Mouse (Mus musculus): Measurements from ENCODE around the gene Zranb1. TPM values are rescaled to one million over a fixed set of nuclear protein-coding genes. Genes with fewer than 3 reads are reported as not detected.
A peak's percentile ranks its signal among the peaks of the same experiment; 100 is the strongest.

Zranb1 gene
- total RNA-seq (2017): 65.4 and 66.9 TPM in 2 replicates

DNA sequence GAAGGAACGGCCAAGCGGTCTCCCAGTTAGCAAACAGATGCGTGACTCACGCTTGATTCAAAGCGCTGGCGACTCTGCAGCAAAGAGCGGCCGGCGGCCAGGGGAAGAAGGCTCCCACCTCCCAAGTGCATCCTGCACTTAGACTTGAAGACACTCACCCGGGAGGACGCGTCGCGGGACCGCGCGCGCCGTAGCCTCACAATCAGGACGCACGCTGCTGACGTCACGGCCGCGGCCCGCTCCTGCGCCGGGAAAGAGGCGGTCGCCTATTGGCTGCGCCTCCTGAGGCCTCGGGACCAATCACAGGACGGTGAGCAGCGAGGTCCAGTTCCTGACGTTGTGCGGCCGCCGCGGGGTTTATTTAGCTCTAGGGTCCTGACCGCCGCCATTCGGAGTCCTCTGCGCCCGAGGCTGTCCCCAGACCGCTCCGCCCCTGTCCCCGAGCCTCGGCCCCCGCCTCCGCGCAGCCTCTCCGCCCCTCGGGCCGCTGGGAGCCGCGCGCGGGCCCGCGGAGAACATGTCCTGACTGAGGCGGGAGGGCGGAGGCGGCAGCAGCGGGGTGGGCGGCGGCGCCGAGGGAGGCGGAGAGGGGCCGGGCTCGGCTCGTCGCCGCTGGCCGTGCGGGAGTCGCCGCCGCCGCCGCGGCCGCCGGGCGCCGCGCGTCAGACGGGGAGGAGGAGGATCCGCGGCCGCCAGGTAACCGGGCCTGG lies at the start of gene Zranb1:
Zranb1 (plus strand) TSS at position 293 of the 710 bp plus-strand sequence.
- peak; percentile 96 to 97 for ATAC-seq (replicated peaks in 1 of 2; ENCODE audit: insufficient read depth in 1 of 2, low FRiP score in 2 of 2, low TSS enrichment in 1 of 2, low read depth in 1 of 2, poor library complexity in 2 of 2, severe bottlenecking in 2 of 2)

DNA sequence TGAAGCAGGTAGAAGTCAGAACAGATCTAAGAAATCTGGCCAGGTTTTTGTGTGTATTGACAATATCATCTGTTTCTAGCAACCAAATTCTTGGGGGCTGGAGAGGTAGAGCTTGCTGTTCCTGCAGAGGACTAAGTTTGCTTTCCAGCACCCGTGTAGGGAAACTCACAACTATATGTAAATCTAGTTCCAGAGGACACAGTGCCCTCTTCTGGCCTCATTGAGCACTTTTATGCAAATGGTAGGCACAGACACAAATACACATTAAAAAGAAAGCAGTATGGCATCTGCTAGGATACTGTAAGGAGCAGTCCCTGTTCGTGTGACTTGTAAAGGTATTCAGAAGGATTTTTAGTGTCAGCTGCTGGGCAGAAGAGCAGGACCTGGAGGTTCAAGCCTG lies 48.6 kb upstream of the Zranb1 start:
- ATAC-seq (replicated peaks in 1 of 2; ENCODE audit: insufficient read depth in 1 of 2, low FRiP score in 2 of 2, low TSS enrichment in 1 of 2, low read depth in 1 of 2, poor library complexity in 2 of 2, severe bottlenecking in 2 of 2): 0 out of 4 replicates have a peak, but pooled peaks of 1 of the 2 experiments have one; percentile 32

- ATAC-seq (replicated peaks in 1 of 2; ENCODE audit: insufficient read depth in 1 of 2, low FRiP score in 2 of 2, low TSS enrichment in 1 of 2, low read depth in 1 of 2, poor library complexity in 2 of 2, severe bottlenecking in 2 of 2): no peak
These were observed 46.9 kb upstream of the Zranb1 start for GRCm38 (mm10) chr7:132884031-132884430.

DNA sequence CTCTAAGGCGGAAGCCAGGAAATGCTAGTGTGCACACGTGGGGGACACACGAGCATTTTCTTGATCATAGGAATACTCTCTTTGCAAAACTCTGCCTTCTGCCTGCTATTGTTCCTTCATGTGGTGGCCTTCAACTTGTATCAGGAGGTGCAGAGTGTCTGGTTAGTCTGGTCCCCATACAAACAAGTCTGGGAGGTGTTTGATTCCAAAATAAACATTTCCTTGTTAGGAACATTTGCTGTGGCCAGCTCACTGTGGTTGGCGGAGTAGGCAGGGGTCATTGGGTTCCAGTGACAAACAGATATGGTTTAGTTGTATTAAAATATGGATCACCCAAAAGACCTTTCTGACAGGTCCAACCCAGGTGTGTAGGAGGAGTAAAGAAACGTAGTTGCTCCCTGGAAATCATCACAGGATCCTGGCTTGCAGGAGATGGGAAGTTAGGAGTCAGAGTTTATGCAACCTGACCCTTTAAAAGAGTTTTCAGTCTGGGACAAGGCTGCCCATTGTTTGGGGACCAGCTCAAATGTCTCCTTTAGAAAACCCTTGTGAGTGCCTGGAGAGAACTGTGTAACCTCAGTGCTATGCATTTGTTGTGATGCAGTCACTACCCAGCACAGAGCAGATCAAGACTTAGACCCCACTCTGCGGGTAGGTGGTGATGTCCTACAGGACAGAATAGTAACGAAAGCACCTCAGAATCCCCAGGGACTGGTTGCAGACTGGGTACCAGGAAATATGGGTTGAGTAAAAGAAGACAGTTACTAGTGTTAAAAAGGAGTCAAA lies 43.7 kb upstream of the Zranb1 start:
- no peak for ATAC-seq (replicated peaks in 1 of 2; ENCODE audit: insufficient read depth in 1 of 2, low FRiP score in 2 of 2, low TSS enrichment in 1 of 2, low read depth in 1 of 2, poor library complexity in 2 of 2, severe bottlenecking in 2 of 2)

- ATAC-seq (replicated peaks in 1 of 2; ENCODE audit: insufficient read depth in 1 of 2, low FRiP score in 2 of 2, low TSS enrichment in 1 of 2, low read depth in 1 of 2, poor library complexity in 2 of 2, severe bottlenecking in 2 of 2): no peak
These were observed 42.9 kb upstream of the Zranb1 start for GRCm38 (mm10) chr7:132888052-132888451.

- peak; percentile 46 to 51; a peak in 2 of 4 replicates for ATAC-seq (replicated peaks in 1 of 2; ENCODE audit: insufficient read depth in 1 of 2, low FRiP score in 2 of 2, low TSS enrichment in 1 of 2, low read depth in 1 of 2, poor library complexity in 2 of 2, severe bottlenecking in 2 of 2)
These were observed 42.3 kb upstream of the Zranb1 start for GRCm38 (mm10) chr7:132888518-132889249.

DNA sequence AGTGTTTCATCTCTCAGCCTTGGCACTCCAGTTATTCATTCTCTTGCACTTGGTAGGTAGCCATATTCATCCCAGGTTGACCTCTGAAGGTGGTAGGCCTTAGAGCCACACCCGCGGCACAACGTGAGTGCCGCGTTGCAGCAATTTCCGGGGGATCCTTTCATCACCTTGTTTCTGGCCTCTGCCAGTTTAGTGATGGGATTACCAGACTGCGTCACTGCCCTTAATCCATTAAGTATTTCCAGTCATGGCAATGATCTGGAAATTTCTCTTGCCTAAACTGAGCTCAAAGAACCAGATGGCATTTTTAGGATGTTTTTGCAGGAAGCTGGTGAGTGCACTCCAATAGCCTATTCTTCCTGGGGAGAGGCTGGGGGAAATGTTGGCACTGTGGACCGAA lies 41.3 kb upstream of the Zranb1 start:
- ATAC-seq (replicated peaks in 1 of 2; ENCODE audit: insufficient read depth in 1 of 2, low FRiP score in 2 of 2, low TSS enrichment in 1 of 2, low read depth in 1 of 2, poor library complexity in 2 of 2, severe bottlenecking in 2 of 2): no peak

DNA sequence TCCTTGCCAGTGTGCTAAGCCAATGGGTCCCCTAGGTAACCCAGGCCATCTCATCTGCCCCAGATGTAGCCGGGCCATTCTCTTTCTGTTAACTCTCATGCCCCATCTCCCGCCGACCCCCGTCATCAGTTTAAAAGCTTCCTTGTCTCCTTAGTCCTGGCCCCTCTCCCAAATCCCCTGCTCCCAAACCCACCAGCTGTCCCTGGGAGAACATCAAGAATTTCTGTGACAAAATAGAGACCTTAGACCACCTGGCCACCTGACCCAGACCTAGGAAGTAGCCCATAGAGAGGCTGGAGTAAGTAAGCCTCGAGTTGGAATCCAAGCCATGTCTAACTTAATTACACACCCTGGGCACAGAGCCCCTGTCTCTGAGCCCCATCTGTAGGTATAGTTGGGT lies 40.7 kb upstream of the Zranb1 start:
- ATAC-seq (replicated peaks in 1 of 2; ENCODE audit: insufficient read depth in 1 of 2, low FRiP score in 2 of 2, low TSS enrichment in 1 of 2, low read depth in 1 of 2, poor library complexity in 2 of 2, severe bottlenecking in 2 of 2): no peak

GRCm38 (mm10) chr7:132891561-132892310 lies 39.2 kb upstream of the Zranb1 start:
- ATAC-seq (replicated peaks in 1 of 2; ENCODE audit: insufficient read depth in 1 of 2, low FRiP score in 2 of 2, low TSS enrichment in 1 of 2, low read depth in 1 of 2, poor library complexity in 2 of 2, severe bottlenecking in 2 of 2): no peak

- no peak for ATAC-seq (replicated peaks in 1 of 2; ENCODE audit: insufficient read depth in 1 of 2, low FRiP score in 2 of 2, low TSS enrichment in 1 of 2, low read depth in 1 of 2, poor library complexity in 2 of 2, severe bottlenecking in 2 of 2)
These were observed 38.7 kb upstream of the Zranb1 start for GRCm38 (mm10) chr7:132892311-132892661.

DNA sequence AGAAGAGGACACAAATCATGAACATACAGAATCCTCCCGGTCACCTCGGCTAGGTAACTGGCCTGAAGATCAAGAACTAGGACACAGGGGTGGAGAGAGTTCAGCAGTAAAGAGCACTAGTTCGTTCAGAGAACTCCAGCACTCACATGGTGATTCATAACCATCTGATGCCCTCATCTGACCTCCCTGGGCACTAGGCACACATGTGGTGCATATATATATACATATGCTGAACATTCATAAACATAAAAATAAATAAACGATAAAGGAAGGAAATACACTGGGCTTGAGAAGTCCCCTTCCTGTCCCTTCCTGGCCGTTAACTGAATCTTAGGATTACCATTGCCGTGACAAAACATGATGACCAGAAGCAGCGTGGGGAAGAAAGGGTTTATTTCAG lies 38.1 kb upstream of the Zranb1 start:
- no peak for ATAC-seq (replicated peaks in 1 of 2; ENCODE audit: insufficient read depth in 1 of 2, low FRiP score in 2 of 2, low TSS enrichment in 1 of 2, low read depth in 1 of 2, poor library complexity in 2 of 2, severe bottlenecking in 2 of 2)

DNA sequence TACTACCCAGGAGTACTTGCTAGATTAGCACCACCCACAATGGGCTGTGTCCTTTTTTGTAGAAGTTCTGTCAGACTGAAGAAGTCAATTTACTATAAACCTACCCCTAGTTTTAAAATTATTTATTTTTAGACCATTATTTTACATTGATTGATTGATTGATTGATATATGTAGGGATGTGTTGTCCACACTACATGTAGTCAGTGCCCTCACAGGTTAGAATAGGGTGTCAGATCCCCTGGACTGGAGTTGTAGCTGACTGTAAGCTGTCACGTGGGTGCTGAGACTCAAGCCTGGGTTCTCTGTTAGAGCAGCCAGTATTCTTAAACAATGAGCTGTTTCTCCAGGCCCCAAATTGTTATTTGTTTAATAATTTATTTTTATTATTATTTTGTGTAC lies 37.6 kb upstream of the Zranb1 start:
- ATAC-seq (replicated peaks in 1 of 2; ENCODE audit: insufficient read depth in 1 of 2, low FRiP score in 2 of 2, low TSS enrichment in 1 of 2, low read depth in 1 of 2, poor library complexity in 2 of 2, severe bottlenecking in 2 of 2): no peak

GRCm38 (mm10) chr7:132894841-132895555 lies 35.9 kb upstream of the Zranb1 start:
- ATAC-seq (replicated peaks in 1 of 2; ENCODE audit: insufficient read depth in 1 of 2, low FRiP score in 2 of 2, low TSS enrichment in 1 of 2, low read depth in 1 of 2, poor library complexity in 2 of 2, severe bottlenecking in 2 of 2): no peak

DNA sequence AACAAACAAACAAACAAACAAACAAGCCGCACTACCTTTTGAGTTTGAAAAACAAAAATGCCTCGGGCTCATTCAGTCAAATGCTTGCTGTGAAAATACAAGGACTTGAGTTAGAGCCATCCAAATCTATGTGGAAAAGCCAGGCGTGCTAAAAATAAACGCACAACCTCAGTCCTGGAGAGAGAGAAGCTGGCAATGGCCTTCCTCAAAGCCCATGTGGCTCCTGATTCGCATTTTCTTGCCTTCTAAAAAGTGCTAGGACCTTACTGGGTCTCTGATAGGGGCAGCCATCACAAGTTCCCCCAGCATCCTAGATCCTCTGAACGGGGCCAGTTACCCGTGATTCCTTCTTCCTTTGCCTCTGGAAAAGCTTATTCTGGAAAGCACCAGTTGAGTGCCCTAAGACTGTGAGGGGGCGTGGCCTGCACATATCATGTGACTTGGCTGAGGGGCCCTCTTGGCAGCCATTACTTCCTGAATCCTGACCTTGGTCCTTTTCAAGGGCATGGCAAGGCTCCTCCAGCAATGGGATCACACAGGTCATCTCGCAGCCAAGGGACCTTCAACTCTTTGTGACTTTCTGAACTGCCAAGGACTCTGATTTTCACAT lies 34.6 kb upstream of the Zranb1 start:
- no peak for ATAC-seq (replicated peaks in 1 of 2; ENCODE audit: insufficient read depth in 1 of 2, low FRiP score in 2 of 2, low TSS enrichment in 1 of 2, low read depth in 1 of 2, poor library complexity in 2 of 2, severe bottlenecking in 2 of 2)

DNA sequence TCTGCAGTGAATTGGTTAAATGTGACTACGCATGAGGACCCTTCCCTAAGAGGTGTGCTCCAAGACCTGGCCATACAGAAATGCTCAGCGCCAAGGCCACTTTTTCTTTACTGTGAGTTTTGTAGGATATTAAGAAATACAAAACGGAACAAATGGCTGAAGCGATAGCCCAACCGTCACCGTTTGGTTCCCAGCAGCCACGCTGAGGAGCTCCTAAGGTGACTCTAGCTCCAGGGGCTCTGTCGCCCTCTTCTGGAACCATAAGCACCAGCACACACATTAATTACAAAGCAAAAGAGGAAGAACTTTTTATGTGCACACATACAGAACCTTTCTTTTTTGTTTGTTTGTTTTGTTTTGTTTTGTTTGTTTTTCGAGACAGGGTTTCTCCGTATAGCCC lies 33.7 kb upstream of the Zranb1 start:
- ATAC-seq (replicated peaks in 1 of 2; ENCODE audit: insufficient read depth in 1 of 2, low FRiP score in 2 of 2, low TSS enrichment in 1 of 2, low read depth in 1 of 2, poor library complexity in 2 of 2, severe bottlenecking in 2 of 2): no peak

- ATAC-seq (replicated peaks in 1 of 2; ENCODE audit: insufficient read depth in 1 of 2, low FRiP score in 2 of 2, low TSS enrichment in 1 of 2, low read depth in 1 of 2, poor library complexity in 2 of 2, severe bottlenecking in 2 of 2): no peak; a peak in 1 of 4 replicates
These were observed 32.7 kb upstream of the Zranb1 start for GRCm38 (mm10) chr7:132898234-132898633.

Data from hematopoietic stem cell, adult 5-6 weeks (primary cell).